Mouse (Mus musculus) liver, embryonic 14.5 days (tissue): ENCODE data around the gene Fscn3. TPM values are rescaled to one million over a fixed set of nuclear protein-coding genes. Genes with fewer than 3 reads are reported as not detected.
A peak's percentile ranks its signal among the peaks of the same experiment; 100 is the strongest.

Experiments used
- ATAC-seq: fragments of 200-750 bp; cut with Nextera tagmentation; 2 replicates; pipeline ENCODE4 v1.8.0; 2017; ENCODE audit warnings: moderate number of reproducible peaks, mild to moderate bottlenecking, moderate library complexity; ENCODE audit not compliant: insufficient read depth
- DNase-seq, 3 experiments: peaks; one replicate each; pipeline ENCODE4 v3.0.0-alpha.2; 2012 to 2013; ENCODE audit warnings: low read depth in 3 of 3, low spot score in 3 of 3
- H3K27ac ChIP-seq: fragments of 300-500 bp; sonication (generic); 2 replicates; pipeline ENCODE4 v1.5.1; 2014; ENCODE audit warnings: moderate library complexity, mild to moderate bottlenecking, control low read depth, inconsistent platforms
- H3K27me3 ChIP-seq: fragments of 300-500 bp; sonication (generic); 2 replicates; pipeline ENCODE4 v1.6.1; 2014; ENCODE audit warnings: mild to moderate bottlenecking, low read length, moderate library complexity; ENCODE audit not compliant: control insufficient read depth, insufficient read depth
- H3K36me3 ChIP-seq: fragments of 300-500 bp; sonication (generic); replicated peaks from 2 replicates; pipeline ENCODE4 v1.6.1; 2014; ENCODE audit warnings: low read depth; ENCODE audit not compliant: control insufficient read depth, insufficient read depth
- H3K4me1 ChIP-seq, 2 experiments: fragments of 200-500 bp in 1 of 2; fragments of 300-500 bp in 1 of 2; sonication (generic) in 1 of 2; replicated peaks; 2 replicates each; pipeline ENCODE4 v1.6.1; 2012 to 2014; ENCODE audit warnings: antibody characterized with exemption in 1 of 2, inconsistent platforms in 1 of 2, low read length in 1 of 2; ENCODE audit not compliant: control insufficient read depth in 2 of 2, insufficient read depth in 2 of 2
- H3K4me2 ChIP-seq: fragments of 300-500 bp; sonication (generic); 2 replicates; pipeline ENCODE4 v1.6.1; 2014; ENCODE audit warnings: low read depth, mild to moderate bottlenecking, control low read depth, moderate library complexity
- H3K4me3 ChIP-seq, 2 experiments: fragments of 200-500 bp in 1 of 2; fragments of 300-500 bp in 1 of 2; sonication (generic) in 1 of 2; 2 replicates each; pipeline ENCODE4 v1.5.1; 2012 to 2014; ENCODE audit warnings: low read depth in 2 of 2, low read length in 2 of 2, mild to moderate bottlenecking in 2 of 2, control low read depth in 1 of 2, inconsistent platforms in 1 of 2, moderate library complexity in 1 of 2; ENCODE audit not compliant: insufficient read depth in 1 of 2
- H3K9ac ChIP-seq: fragments of 300-500 bp; sonication (generic); replicated peaks from 2 replicates; pipeline ENCODE4 v1.6.1; 2014; ENCODE audit warnings: mild to moderate bottlenecking, control low read depth, moderate library complexity
- H3K9me3 ChIP-seq: fragments of 300-500 bp; sonication (generic); 2 replicates; pipeline ENCODE4 v1.6.1; 2016; ENCODE audit warnings: low read length, mixed read lengths; ENCODE audit not compliant: control insufficient read depth
- CTCF ChIP-seq: IDR thresholded peaks from 2 replicates; pipeline ENCODE4 v1.5.1; 2016; ENCODE audit warnings: antibody characterized with exemption, low read depth, control low read depth
- EP300 ChIP-seq: IDR thresholded peaks from 2 replicates; pipeline ENCODE4 v1.6.1; 2016; ENCODE audit warnings: antibody characterized with exemption, low read depth
- WGBS: fragments of 180-500 bp; shearing (Covaris S2); extraction: QIAGEN DNeasy Blood & Tissue Kit; methylation state at CpG from one replicate; pipeline ENCODE4 v1.1.7; 2014; ENCODE audit not compliant: insufficient replicate concordance; 5-methylcytosine and 5-hydroxymethylcytosine counted together
- polyA plus RNA-seq, 2 experiments: library from polyadenylated mRNA; depleted of rRNA in 1 of 2; stranded (reverse) in 1 of 2; unstranded in 1 of 2; fragments of >200 nt; fragmentation: Nextera tagmentation in 1 of 2; extraction: Ambion mirVana in 1 of 2; gene quantifications; 2 replicates each; pipeline versions ENCODE4 v1.2.1 to v1.2.3; 2012 to 2014

The Fscn3 gene
- polyA plus RNA-seq, 2 experiments = 0.34 to 0.50 TPM

DNA sequence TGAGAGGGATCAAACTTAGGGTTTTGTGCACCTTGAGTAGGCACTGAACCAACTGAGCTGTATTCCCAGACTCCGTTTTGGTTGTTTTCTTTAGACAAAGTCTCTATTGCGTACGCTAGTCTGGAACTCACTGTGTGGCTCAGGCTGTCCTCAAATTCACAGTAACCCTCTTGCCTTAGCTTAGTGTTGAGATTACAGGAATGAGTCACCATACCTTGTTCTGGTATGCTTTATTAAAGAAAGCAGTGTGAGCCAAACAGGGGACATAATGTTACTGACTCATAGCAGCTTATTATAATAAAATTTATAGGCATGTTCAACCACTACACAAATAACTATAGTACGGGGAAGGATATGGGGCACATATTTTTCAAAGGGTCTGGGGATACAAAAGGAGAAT, 46.6 kb downstream of the Fscn3 start:
- WGBS = 70% methylated on average over 4 of the region's 4 CpGs
- DNase-seq (no peak), ATAC-seq (no peak)
- no peaks in the 10 kb centered on the region for H3K36me3 ChIP-seq
- H3K27ac ChIP-seq = no peak overlapping the region
- H3K4me1 ChIP-seq = peaks cover 2 to 6% of the 10 kb centered on the region in 2 experiments; a peak in 2 of 4 replicates
- no peak for TF ChIP-seq CTCF
- TF ChIP-seq EP300 = no peak
- H3K9me3 ChIP-seq = no peaks in the 10 kb centered on the region
- no peak overlapping the region for H3K4me3 ChIP-seq
- no peak overlapping the region for H3K4me2 ChIP-seq
- no peak overlapping the region for H3K9ac ChIP-seq
- H3K27me3 ChIP-seq = no peaks in the 10 kb centered on the region

DNA sequence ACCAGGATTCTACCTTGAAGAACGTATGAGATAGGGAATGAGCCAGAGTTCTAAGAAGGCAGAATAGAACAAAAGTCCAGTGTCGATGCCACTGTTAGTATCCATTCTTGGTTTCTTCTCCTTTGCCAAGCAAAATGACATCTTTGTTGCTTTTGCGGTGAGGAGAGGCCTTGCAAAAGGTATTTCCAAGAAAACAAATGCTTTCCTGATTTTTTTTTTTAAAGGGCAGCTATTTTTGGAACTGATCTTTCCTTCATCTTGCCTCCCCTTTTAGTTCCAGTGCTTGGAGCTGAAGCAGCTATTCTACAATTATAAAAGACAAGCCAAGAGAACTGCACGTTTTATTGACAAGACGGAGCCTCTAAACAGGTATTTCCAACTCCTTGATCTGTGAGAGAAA, 47.2 kb downstream of the Fscn3 start, which contains the start of gene Snd1:
Gene Snd1 (plus strand): TSS at position 301 of the 400 bp plus-strand sequence.
- no peak within 1 kb of the TSS for H3K9ac ChIP-seq
- H3K36me3 ChIP-seq = no peaks in the 10 kb centered on the region
- WGBS = 70% methylated on average over 5 of the region's 5 CpGs
- H3K27ac ChIP-seq = no peak within 1 kb of the TSS
- DNase-seq (no peak), ATAC-seq (no peak)
- H3K27me3 ChIP-seq = no peaks in the 10 kb centered on the region
- no peaks in the 10 kb centered on the region for H3K9me3 ChIP-seq
- H3K4me1 ChIP-seq = peaks cover 5 to 6% of the 10 kb centered on the region in 2 experiments; a peak in 3 of 4 replicates
- no peak within 1 kb of the TSS for H3K4me2 ChIP-seq
- no peak within 1 kb of the TSS for H3K4me3 ChIP-seq
- no peak for TF ChIP-seq EP300
- no peak for TF ChIP-seq CTCF

DNA sequence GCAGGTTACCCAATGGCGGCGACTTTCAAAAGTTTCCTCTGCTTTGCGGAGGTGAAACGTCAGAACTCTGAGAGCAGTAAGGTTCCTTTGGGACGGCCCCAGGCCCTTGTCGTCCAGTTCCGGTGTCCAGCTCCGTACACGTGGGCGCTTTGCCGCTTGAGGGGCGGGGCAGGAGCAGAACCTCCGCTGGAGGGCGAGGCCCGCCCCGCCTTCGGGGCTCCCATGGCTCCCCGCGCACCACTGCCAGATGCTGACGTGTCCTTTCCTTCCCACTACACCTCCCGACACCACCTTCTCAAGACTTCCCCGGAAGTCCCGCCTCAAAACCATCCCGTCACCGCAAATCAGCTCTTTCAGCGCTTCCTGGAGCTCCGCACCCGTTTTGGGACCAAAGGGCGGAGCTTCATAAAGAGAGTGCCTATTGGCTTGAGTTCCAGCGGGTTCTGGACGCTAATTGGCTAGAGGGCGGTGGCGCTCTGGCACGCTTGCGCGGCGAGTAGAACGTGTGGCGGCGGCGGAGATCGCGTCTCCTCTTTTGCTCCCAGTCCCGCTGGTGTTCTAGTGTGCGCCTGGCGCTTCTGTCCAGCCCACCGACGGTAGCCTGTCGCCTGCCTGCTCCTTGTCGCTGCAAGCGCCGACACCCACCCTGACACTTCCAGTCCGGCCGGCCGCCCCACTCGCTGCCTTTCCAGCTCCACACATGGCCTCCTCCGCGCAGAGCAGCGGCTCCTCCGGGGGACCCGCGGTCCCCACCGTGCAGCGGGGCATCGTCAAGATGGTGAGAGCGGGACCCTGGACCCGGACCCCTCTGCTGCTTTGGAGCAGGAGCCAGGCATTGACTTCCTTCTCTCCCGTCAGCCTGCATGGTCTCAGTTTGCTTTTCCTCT, 52.5 kb downstream of the Fscn3 start:
- H3K9me3 ChIP-seq = no peaks in the 10 kb centered on the region
- H3K4me3 ChIP-seq = peak overlapping the region; percentile 77 to 89
- DNase-seq = peak; percentile 100
- peak overlapping the region; percentile 83 for H3K9ac ChIP-seq
- H3K27me3 ChIP-seq = no peaks in the 10 kb centered on the region
- peaks cover 20 to 23% of the 10 kb centered on the region in 2 experiments for H3K4me1 ChIP-seq
- H3K36me3 ChIP-seq = no peaks in the 10 kb centered on the region; the same call in 1 of the 2 replicates
- H3K27ac ChIP-seq = peak overlapping the region; percentile 62
- peak; percentile 34 for TF ChIP-seq CTCF
- no peak for TF ChIP-seq EP300
- WGBS = under 1% methylated on average over 68 of the region's 68 CpGs
- H3K4me2 ChIP-seq = peak overlapping the region; percentile 84
- ATAC-seq = peak; percentile 98

DNA sequence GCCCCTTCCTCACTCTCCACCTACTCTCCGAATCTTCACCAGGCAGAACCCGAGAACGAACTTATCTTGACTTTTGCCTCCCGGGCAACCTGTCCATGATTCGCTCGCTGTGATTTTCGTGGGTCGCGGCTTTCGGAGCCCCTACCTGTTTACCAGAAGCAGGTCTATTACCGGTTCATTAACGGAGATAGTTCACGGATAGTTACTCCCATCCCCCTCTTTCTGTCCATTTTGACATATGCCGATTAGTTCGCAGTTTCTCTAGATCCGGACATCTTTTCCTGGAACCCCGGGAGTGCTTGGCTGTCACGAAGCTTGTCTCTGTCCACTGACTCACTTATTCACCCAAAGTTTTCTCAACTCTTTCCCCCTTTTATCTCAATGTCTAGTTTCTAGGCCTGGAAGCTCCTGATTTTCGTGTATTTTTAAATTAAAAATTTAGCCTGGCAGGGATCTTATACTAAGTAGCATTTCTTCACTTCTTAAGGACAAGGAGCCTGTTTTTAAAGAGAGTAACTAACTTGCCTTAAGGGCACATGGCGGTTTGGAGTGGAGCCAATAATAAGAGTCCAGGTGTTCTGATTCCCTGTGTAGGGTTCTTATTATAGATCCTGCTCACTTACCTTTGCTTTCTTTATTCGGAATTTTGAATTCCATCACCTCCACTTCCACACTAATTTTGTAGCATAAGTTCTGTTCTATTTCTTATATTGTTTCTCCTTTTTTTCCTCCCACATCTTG, 53.3 kb downstream of the Fscn3 start:
- TF ChIP-seq CTCF = no peak
- TF ChIP-seq EP300 = no peak
- 5% methylated on average over 21 of the region's 21 CpGs for WGBS
- Histone ChIP-seq H3K4me3 (peak overlapping the region; percentile 77 to 89), H3K9me3 (no peaks in the 10 kb centered on the region), H3K4me2 (peak overlapping the region; percentile 84), H3K36me3 (no peaks in the 10 kb centered on the region; the same call in 1 of the 2 replicates), H3K27me3 (no peaks in the 10 kb centered on the region), H3K9ac (peak overlapping the region; percentile 83), H3K27ac (peak overlapping the region; percentile 62), H3K4me1 (peaks cover 20 to 23% of the 10 kb centered on the region in 2 experiments)
- ATAC-seq = no peak
- DNase-seq = no peak
